Mouse (Mus musculus): ENCODE measurements around the gene Specc1.
"Not testable (repeated sequence)": the region's sequence is repeated elsewhere in the genome, so short reads cannot be mapped to it uniquely, and the experiment has no call there.

Gene Specc1

GRCm38 (mm10) chr11:61956572-61957295, at the start of gene Specc1:
Gene Specc1, plus strand, starts transcription at chr11:61956763.
- DNase-seq (ENCODE audit: low read depth) = peak; percentile 78

GRCm38 (mm10) chr11:61908315-61908714, 48.2 kb upstream of the Specc1 start:
- DNase-seq (ENCODE audit: low read depth) = no peak

- DNase-seq (ENCODE audit: low read depth) = no peak
These were observed 36.9 kb upstream of the Specc1 start for GRCm38 (mm10) chr11:61919702-61920101.

- no peak for DNase-seq (ENCODE audit: low read depth)
These were observed 33.3 kb upstream of the Specc1 start for GRCm38 (mm10) chr11:61923309-61923708.

- no peak for DNase-seq (ENCODE audit: low read depth)
These were observed 27.1 kb upstream of the Specc1 start for GRCm38 (mm10) chr11:61929323-61930097.

- peak; percentile 93 for DNase-seq (ENCODE audit: low read depth)
These were observed 26.5 kb upstream of the Specc1 start, which contains the start of gene Akap10 for GRCm38 (mm10) chr11:61930098-61930517. Gene Akap10, minus strand, starts transcription at chr11:61930252.

GRCm38 (mm10) chr11:61930640-61931586, 25.6 kb upstream of the Specc1 start:
- DNase-seq (ENCODE audit: low read depth) = no peak

- DNase-seq (ENCODE audit: low read depth) = no peak
These were observed 18.8 kb upstream of the Specc1 start for GRCm38 (mm10) chr11:61937761-61938160.

- DNase-seq (ENCODE audit: low read depth) = no peak
These were observed 13.7 kb upstream of the Specc1 start for GRCm38 (mm10) chr11:61942903-61943302.

- DNase-seq (ENCODE audit: low read depth) = no peak
These were observed 12.1 kb upstream of the Specc1 start for GRCm38 (mm10) chr11:61944417-61944816.

- no peak for DNase-seq (ENCODE audit: low read depth)
These were observed 10.0 kb upstream of the Specc1 start for GRCm38 (mm10) chr11:61946608-61947007.

- DNase-seq (ENCODE audit: low read depth) = no peak
These were observed 7.2 kb upstream of the Specc1 start for GRCm38 (mm10) chr11:61949315-61949714.

- peak; percentile 84 for DNase-seq (ENCODE audit: low read depth)
These were observed 5.9 kb upstream of the Specc1 start for GRCm38 (mm10) chr11:61950632-61951031.

- no peak for DNase-seq (ENCODE audit: low read depth)
These were observed 1.4 kb upstream of the Specc1 start for GRCm38 (mm10) chr11:61955136-61955535.

GRCm38 (mm10) chr11:61955951-61956350, 612 bp upstream of the Specc1 start:
- DNase-seq (ENCODE audit: low read depth) = no peak

- DNase-seq (ENCODE audit: low read depth) = peak; percentile 68
These were observed 792 bp downstream of the Specc1 start for GRCm38 (mm10) chr11:61957296-61957813.

- DNase-seq (ENCODE audit: low read depth) = not testable (repeated sequence)
These were observed 2.1 kb downstream of the Specc1 start for GRCm38 (mm10) chr11:61958706-61959105.

- DNase-seq (ENCODE audit: low read depth) = no peak
These were observed 3.5 kb downstream of the Specc1 start for GRCm38 (mm10) chr11:61960096-61960495.

- DNase-seq (ENCODE audit: low read depth) = no peak
These were observed 6.1 kb downstream of the Specc1 start for GRCm38 (mm10) chr11:61962684-61963083.

GRCm38 (mm10) chr11:61963193-61963592, 6.6 kb downstream of the Specc1 start:
- no peak for DNase-seq (ENCODE audit: low read depth)

- DNase-seq (ENCODE audit: low read depth) = no peak
These were observed 8.0 kb downstream of the Specc1 start for GRCm38 (mm10) chr11:61964611-61965010.

- no peak for DNase-seq (ENCODE audit: low read depth)
These were observed 10.5 kb downstream of the Specc1 start for GRCm38 (mm10) chr11:61967034-61967433.
